ENCODE assay signal across 10 mouse cellular contexts in the genomic region with DNA sequence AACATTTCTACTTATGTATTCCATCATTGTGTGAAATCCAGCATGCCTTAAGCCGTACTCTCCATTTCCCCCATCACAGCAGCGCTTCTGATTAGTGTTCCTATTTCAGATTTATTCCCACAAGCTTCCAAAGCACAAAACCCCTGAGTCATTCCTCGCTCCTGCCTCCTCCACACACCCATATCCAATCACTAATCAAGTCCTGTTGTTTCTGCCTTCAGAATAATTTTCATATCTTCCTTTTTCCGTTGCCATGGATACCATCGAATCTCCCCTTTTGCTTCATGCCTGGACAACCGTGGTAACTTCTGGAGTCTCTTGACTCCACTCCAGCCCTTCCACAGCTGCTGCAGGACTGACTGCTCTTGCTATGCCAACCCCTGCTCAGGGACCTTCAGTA.
DNase-seq lines count a peak whose midpoint lies in the region; ATAC-seq lines count a peak whose summit lies in the region.
"Had no signal": no experiment of that assay in that cellular context is flagged by ENCODE, and none has a peak within 500 bp of the region (broad histone marks: within the 10 kb centered on the region; RNA-seq: fewer than 3 reads in every experiment).

No protein-coding gene starts in this region.

- 0 out of 2 replicates have a peak, but pooled peaks have one; percentile 12 for ATAC-seq in neural tube, embryonic 13.5 days (ENCODE audit: low read depth)
- ATAC-seq in erythroid progenitor cell, adult 5-6 weeks (replicated peaks; ENCODE audit: low FRiP score, poor library complexity, severe bottlenecking), result no peak

- no peak overlapping the region for H3K4me2 ChIP-seq in neural tube, embryonic 13.5 days
- H3K4me2 ChIP-seq: heart, embryonic 13.5 days had no signal

- DNase-seq in neural tube, embryonic 10.5 days (ENCODE audit: extremely low spot score, low spot score), result no peak
- DNase-seq in fibroblast of lung, adult 2 months (ENCODE audit: low read depth), result peak; percentile 39
- DNase-seq in layer of hippocampus, postnatal 14 days (ENCODE audit: low spot score in 2 of 2), result peak; percentile 43 to 64
- DNase-seq in right cerebral cortex, postnatal 25 days, result peak; percentile 52
- no peak for DNase-seq in thymus, postnatal 14 days
- no peak for DNase-seq in spleen, postnatal 36 days (ENCODE audit: low spot score in 2 of 2)
- DNase-seq: lung, adult 18-20 months had no signal

- H3K4me3 ChIP-seq in neural tube, embryonic 13.5 days, result no peak overlapping the region
- H3K4me3 ChIP-seq: heart, embryonic 13.5 days had no signal

- no peaks in the 10 kb centered on the region for H3K9me3 ChIP-seq in neural tube, embryonic 13.5 days

- no peaks in the 10 kb centered on the region for H3K36me3 ChIP-seq in neural tube, embryonic 13.5 days
- H3K36me3 ChIP-seq: heart, embryonic 13.5 days had no signal

- no peaks in the 10 kb centered on the region for H3K4me1 ChIP-seq in neural tube, embryonic 13.5 days (replicated peaks)

- H3K9ac ChIP-seq in neural tube, embryonic 13.5 days, result no peak overlapping the region
- H3K9ac ChIP-seq: heart, embryonic 13.5 days had no signal

- WGBS in neural tube, embryonic 13.5 days, result 70% methylated on average over 6 of the region's 6 CpGs

- H3K27me3 ChIP-seq in neural tube, embryonic 13.5 days, result no peaks in the 10 kb centered on the region

- no peak overlapping the region for H3K27ac ChIP-seq in neural tube, embryonic 13.5 days (replicated peaks)
- H3K27ac ChIP-seq: heart, embryonic 13.5 days had no signal

Comparison
In these comparisons a context has a peak if more than half of its experiments do, and no peak if none do; other contexts are left out.
1. DNase-seq: peak in fibroblast of lung, adult 2 months (single experiment), layer of hippocampus, postnatal 14 days (2 of 2) and right cerebral cortex, postnatal 25 days (single experiment); none in neural tube, embryonic 10.5 days (single experiment), thymus, postnatal 14 days (single experiment) and spleen, postnatal 36 days (0 of 2).